Mouse (Mus musculus) midbrain, embryonic 16.5 days (tissue): ENCODE results near the gene Mtch2. TPM values are rescaled to one million over a fixed set of nuclear protein-coding genes. Genes with fewer than 3 reads are reported as not detected.
"Not testable (repeated sequence)": the region's sequence is repeated elsewhere in the genome, so short reads cannot be mapped to it uniquely, and the experiment has no call there.

ENCODE experiments used
- ATAC-seq: fragments of 200-750 bp; cut with Nextera tagmentation; 2 replicates; pipeline ENCODE4 v1.8.0; 2017; ENCODE audit warnings: moderate TSS enrichment
- H3K27ac ChIP-seq: fragments of 300-500 bp; sonication (generic); 2 replicates; pipeline ENCODE4 v1.5.1; 2014; ENCODE audit warnings: mild to moderate bottlenecking, low read length, mixed read lengths
- H3K27me3 ChIP-seq: fragments of 300-500 bp; sonication (generic); 2 replicates; pipeline ENCODE4 v1.6.1; 2014; ENCODE audit warnings: low read depth, low read length, mixed read lengths; ENCODE audit not compliant: control insufficient read depth, insufficient read depth
- H3K36me3 ChIP-seq: fragments of 300-500 bp; sonication (generic); 2 replicates; pipeline ENCODE4 v1.6.1; 2014; ENCODE audit warnings: mild to moderate bottlenecking, low read length, moderate library complexity, mixed read lengths; ENCODE audit not compliant: control insufficient read depth, insufficient read depth
- H3K4me1 ChIP-seq: fragments of 300-500 bp; sonication (generic); 2 replicates; pipeline ENCODE4 v1.6.1; 2014; ENCODE audit warnings: mild to moderate bottlenecking, low read length, mixed read lengths; ENCODE audit not compliant: control insufficient read depth, insufficient read depth
- H3K4me2 ChIP-seq: fragments of 300-500 bp; sonication (generic); 2 replicates; pipeline ENCODE4 v1.6.1; 2014; ENCODE audit warnings: mild to moderate bottlenecking, low read length, mixed read lengths
- H3K4me3 ChIP-seq: fragments of 300-500 bp; sonication (generic); 2 replicates; pipeline ENCODE4 v1.5.1; 2014; ENCODE audit warnings: low read depth, mild to moderate bottlenecking, low read length, moderate library complexity, mixed read lengths
- H3K9ac ChIP-seq: fragments of 300-500 bp; sonication (generic); 2 replicates; pipeline ENCODE4 v1.6.1; 2014; ENCODE audit warnings: low read depth, low read length, mixed read lengths
- H3K9me3 ChIP-seq: fragments of 300-500 bp; sonication (generic); replicated peaks from 2 replicates; pipeline ENCODE4 v1.6.1; 2014; ENCODE audit warnings: mild to moderate bottlenecking, low read length, mixed read lengths; ENCODE audit not compliant: control insufficient read depth, poor library complexity, severe bottlenecking
- WGBS: fragments of 180-500 bp; shearing (Covaris S2); extraction: QIAGEN DNeasy Blood & Tissue Kit; methylation state at CpG from one replicate; pipeline ENCODE4 v1.1.7; 2014; 5-methylcytosine and 5-hydroxymethylcytosine counted together
- polyA plus RNA-seq: library from polyadenylated mRNA; unstranded; fragments of >200 nt; fragmentation: Nextera tagmentation; extraction: Ambion mirVana; gene quantifications from 2 replicates; pipeline ENCODE4 v1.2.1, GENCODE M21; 2015

Mtch2 gene
- polyA plus RNA-seq, 1 experiment from 2014 or later = 248 TPM

DNA sequence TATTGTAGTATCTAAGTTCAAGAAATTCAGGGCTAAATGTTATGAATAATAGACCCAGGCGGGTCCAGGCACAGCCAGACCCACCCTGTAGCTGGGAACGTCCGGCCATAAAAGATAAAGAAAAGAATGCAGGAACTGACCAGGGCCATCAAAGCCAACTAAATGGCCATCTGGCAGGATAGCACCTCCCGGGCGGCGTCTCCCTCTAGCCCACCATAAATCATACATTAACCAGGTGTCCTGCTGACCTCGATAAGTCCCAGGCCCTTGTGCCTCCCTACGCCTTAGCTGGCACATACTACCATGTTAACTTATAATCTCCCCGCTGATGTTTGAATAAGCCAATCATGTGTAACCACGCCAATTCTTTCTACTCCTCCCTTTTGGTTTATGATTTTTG lies 22.4 kb upstream of the Mtch2 start:
- H3K27ac ChIP-seq, H3K4me3 ChIP-seq, H3K4me1 ChIP-seq, H3K9me3 ChIP-seq, H3K9ac ChIP-seq, H3K4me2 ChIP-seq, ATAC-seq, H3K36me3 ChIP-seq, H3K27me3 ChIP-seq: not testable (repeated sequence)
- WGBS = 85% methylated on average over 10 of the region's 10 CpGs

DNA sequence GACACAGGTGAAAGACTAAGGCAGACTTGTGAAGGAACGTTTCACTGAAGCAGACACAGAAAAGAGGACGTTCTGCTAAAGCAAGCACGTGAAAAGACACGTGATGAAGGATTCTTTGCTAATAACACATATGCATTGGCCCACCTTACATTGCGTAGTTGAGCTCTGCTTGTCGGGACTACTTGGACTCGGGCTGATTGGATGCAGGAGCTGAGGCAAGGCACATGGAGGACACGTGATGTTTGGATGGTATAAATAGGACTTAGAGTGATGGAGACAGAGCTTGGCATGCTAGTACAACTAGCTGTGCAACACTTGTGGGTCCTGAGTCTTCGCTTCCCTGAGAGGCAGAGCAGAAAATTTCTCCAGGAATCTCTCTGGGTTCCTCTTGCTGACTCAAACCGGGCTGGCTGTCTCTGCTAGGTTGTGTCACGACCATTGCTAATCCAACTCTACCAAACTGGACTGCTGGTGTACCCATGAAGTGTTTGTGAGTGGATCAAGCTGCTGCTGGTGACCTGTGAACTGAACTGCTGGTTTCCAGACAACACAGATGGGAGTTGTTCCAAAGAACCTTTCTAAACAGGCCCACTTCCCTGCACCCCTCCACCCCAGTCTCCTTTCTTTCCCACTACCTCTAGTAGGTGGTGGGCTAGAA lies 21.3 kb upstream of the Mtch2 start:
- no peaks in the 10 kb centered on the region for H3K4me1 ChIP-seq
- H3K9ac ChIP-seq = no peak overlapping the region
- no peak overlapping the region for H3K4me3 ChIP-seq
- ATAC-seq = no peak
- 84% methylated on average over 11 of the region's 11 CpGs for WGBS
- no peaks in the 10 kb centered on the region for H3K27me3 ChIP-seq
- no peaks in the 10 kb centered on the region for H3K9me3 ChIP-seq
- no peak overlapping the region for H3K4me2 ChIP-seq
- no peak overlapping the region for H3K27ac ChIP-seq
- H3K36me3 ChIP-seq = no peaks in the 10 kb centered on the region

DNA sequence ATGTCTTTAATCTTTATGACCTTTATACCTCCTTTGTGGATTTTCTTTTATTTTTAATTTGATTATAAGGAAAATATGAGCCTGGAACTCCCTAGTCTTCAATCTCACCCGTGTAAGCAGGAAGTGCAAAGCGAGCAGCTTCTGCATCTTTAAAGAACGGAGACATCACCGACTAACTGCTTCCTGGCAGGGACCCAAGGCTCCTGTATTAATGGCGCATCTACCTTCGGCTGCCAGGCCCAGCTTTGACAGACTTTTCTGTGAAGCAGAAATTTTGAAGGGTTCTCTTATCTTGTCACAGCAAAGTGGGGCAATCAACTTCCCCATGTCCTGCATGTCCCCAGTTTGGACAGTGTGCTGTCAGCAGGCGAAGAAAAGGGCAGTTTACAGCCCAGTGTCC lies 18.2 kb upstream of the Mtch2 start:
- H3K27me3 ChIP-seq = no peaks in the 10 kb centered on the region
- WGBS = 71% methylated on average over 7 of the region's 7 CpGs
- no peak overlapping the region for H3K27ac ChIP-seq
- no peak overlapping the region for H3K9ac ChIP-seq
- no peak overlapping the region for H3K4me2 ChIP-seq
- H3K36me3 ChIP-seq = no peaks in the 10 kb centered on the region
- ATAC-seq = no peak
- H3K4me3 ChIP-seq = no peak overlapping the region
- no peaks in the 10 kb centered on the region for H3K4me1 ChIP-seq
- no peaks in the 10 kb centered on the region for H3K9me3 ChIP-seq

DNA sequence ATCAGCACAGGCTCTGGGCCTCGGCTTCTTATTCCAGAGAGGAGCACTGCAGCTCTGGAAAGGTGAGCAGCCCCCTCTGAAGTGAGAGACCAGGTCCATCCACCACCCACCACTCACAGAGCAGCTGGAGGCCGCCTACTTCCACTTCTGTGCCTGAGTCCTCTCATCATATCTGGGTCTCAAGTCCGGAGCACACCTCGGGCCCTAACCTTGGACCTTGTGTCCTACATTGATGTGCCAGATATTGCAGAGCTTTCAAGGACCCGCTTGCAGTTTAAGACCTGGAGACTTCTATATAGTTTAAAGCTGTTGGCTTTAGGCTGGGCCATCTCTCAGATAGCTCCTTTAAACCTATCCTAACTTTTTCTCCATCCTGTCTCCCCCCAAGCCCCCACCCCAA lies 13.5 kb upstream of the Mtch2 start:
- ATAC-seq = no peak
- no peak overlapping the region for H3K4me3 ChIP-seq
- H3K4me2 ChIP-seq = no peak overlapping the region
- H3K36me3 ChIP-seq = no peaks in the 10 kb centered on the region
- no peaks in the 10 kb centered on the region for H3K9me3 ChIP-seq
- H3K9ac ChIP-seq = no peak overlapping the region
- 89% methylated on average over 5 of the region's 5 CpGs for WGBS
- no peaks in the 10 kb centered on the region for H3K27me3 ChIP-seq
- no peak overlapping the region for H3K27ac ChIP-seq
- no peaks in the 10 kb centered on the region for H3K4me1 ChIP-seq

DNA sequence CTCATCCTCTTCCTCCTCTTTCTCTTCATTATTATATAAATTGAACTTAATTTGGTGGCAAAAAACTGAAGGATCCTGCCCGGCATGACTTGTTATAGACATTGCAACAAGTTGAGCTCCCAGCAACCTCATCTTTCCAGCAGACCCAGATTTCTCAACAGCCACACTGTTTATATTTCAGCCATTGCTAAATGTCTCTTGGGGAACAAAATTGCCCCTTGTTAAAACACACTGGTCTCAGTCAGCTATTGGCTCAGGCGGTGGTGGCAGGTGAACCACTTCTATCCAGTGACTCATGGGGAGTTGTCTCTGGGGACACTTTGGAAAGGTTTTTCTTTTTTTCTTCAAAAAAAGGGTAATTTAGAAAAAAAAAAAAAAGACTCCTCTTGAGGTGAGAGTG lies 8.3 kb upstream of the Mtch2 start:
- ATAC-seq = no peak
- H3K4me3 ChIP-seq = no peak overlapping the region
- WGBS = 91% methylated on average over 2 of the region's 2 CpGs
- H3K27ac ChIP-seq = no peak overlapping the region
- H3K9ac ChIP-seq = no peak overlapping the region
- no peaks in the 10 kb centered on the region for H3K36me3 ChIP-seq
- no peaks in the 10 kb centered on the region for H3K4me1 ChIP-seq
- no peaks in the 10 kb centered on the region for H3K9me3 ChIP-seq
- no peak overlapping the region for H3K4me2 ChIP-seq
- no peaks in the 10 kb centered on the region for H3K27me3 ChIP-seq

DNA sequence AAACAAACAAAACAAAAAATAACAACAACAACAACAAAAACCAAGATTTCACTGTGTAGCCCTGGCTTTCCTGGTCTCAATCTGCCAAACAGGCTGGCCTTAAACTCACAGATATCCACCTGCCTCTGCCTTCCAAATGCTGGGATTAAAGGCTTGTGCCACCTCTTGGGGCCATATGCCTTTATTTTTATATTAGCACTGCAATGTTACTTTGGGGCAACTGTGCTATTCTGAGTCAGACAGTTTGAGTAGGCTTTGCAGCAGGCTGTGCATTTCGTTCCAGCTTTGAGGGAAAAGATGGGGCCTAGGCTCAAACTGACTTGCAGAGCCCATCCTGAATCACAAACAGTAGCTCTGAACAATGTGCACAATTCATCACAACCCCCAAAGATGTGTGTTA lies 3.3 kb upstream of the Mtch2 start:
- H3K4me1 ChIP-seq = peaks cover 13% of the 10 kb centered on the region
- H3K9ac ChIP-seq = no peak overlapping the region
- WGBS = 62% methylated on average over 1 of the region's 1 CpGs
- H3K27ac ChIP-seq = no peak overlapping the region
- no peaks in the 10 kb centered on the region for H3K36me3 ChIP-seq
- H3K27me3 ChIP-seq = no peaks in the 10 kb centered on the region
- H3K4me2 ChIP-seq = no peak overlapping the region
- no peaks in the 10 kb centered on the region for H3K9me3 ChIP-seq
- no peak for ATAC-seq
- H3K4me3 ChIP-seq = no peak overlapping the region

DNA sequence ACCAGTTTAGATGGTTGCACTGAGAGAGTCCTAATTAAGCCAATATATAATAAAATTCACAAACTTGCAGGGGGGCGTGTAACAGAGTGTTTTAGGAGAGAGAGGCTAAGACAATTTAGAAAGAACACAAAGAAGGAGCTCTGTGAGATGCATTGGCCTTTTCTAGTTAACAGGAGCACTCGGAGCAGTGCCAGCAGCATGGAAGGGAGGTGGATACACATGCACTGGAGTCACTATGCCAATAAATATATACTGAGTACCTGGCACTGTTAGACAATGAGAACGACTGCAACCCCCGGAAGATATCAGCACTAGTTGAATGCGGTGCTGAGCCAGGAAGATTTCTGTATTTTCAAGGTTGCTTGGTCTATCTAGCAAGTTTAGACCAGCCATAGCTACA lies 2.7 kb upstream of the Mtch2 start:
- Histone ChIP-seq H3K4me3 (no peak overlapping the region), H3K4me1 (peaks cover 18% of the 10 kb centered on the region), H3K4me2 (no peak overlapping the region), H3K36me3 (no peaks in the 10 kb centered on the region), H3K9me3 (no peaks in the 10 kb centered on the region), H3K27me3 (no peaks in the 10 kb centered on the region), H3K9ac (no peak overlapping the region), H3K27ac (no peak overlapping the region)
- 82% methylated on average over 5 of the region's 5 CpGs for WGBS
- ATAC-seq = no peak

DNA sequence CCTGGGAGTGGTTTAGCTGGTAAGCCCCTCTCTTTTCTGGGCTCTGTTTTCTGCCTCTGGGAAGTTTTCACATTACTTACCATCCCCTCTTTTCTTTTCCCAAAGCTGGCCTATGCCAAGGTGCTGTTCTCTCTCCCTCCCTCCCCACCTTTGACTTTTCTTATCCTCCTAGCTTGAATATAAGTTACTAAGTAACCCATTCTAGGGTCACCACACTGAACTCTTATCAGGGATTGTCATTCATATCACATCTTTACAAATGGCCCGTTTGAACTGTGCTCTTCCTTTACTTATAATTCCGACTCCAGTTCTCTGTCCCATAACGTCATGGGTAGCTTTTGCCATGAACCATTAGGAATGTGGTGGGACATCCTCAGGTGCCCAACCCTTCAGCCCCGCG lies 1.7 kb upstream of the Mtch2 start:
- H3K9me3 ChIP-seq = no peaks in the 10 kb centered on the region
- no peak overlapping the region for H3K9ac ChIP-seq
- peaks cover 20% of the 10 kb centered on the region for H3K4me1 ChIP-seq
- no peak overlapping the region for H3K4me3 ChIP-seq
- no peak for ATAC-seq
- no peaks in the 10 kb centered on the region for H3K27me3 ChIP-seq
- H3K4me2 ChIP-seq = no peak overlapping the region
- no peaks in the 10 kb centered on the region for H3K36me3 ChIP-seq
- 83% methylated on average over 5 of the region's 5 CpGs for WGBS
- no peak overlapping the region for H3K27ac ChIP-seq

DNA sequence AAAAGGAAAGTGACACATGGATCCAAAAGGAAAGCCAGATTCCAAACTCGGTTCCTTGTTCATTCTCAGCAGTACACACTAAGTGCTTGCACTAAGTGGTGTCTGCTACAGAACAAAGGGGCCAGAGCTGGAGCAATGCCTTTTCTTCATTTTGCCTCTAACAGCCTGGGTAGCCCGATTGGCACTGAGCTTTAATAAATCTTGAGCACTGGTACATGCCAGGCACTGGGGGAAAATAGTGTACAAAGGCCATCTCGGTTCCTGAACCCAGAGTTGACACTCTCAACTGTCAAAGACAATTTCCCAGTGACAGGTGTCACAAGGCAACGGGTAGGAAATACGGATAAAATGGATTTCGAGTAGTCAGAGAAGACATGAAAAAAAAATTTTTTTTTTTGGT lies 784 bp upstream of the Mtch2 start:
- peaks cover 20% of the 10 kb centered on the region for H3K4me1 ChIP-seq
- ATAC-seq = no peak
- H3K27ac ChIP-seq = peak overlapping the region; percentile 94
- no peaks in the 10 kb centered on the region for H3K9me3 ChIP-seq
- peaks cover 4% of the 10 kb centered on the region; the same call in 1 of the 2 replicates for H3K36me3 ChIP-seq
- peak overlapping the region; percentile 92 for H3K9ac ChIP-seq
- H3K4me3 ChIP-seq = peak overlapping the region; percentile 90
- no peaks in the 10 kb centered on the region for H3K27me3 ChIP-seq
- H3K4me2 ChIP-seq = peak overlapping the region; percentile 69
- WGBS = 41% methylated on average over 6 of the region's 6 CpGs
